Mouse (Mus musculus) myocyte (in vitro differentiated cells): ENCODE measurements around the gene Plekhg2. TPM values are rescaled to one million over a fixed set of nuclear protein-coding genes. Genes with fewer than 3 reads are reported as not detected.

ENCODE experiments used
- H3K27me3 ChIP-seq: one replicate; pipeline ENCODE4 v1.6.1; 2011; ENCODE audit not compliant: control insufficient read depth, insufficient read depth, insufficient read length
- H3K36me3 ChIP-seq: one replicate; pipeline ENCODE4 v1.6.1; 2011; ENCODE audit not compliant: control insufficient read depth, insufficient read depth
- H3K4me2 ChIP-seq: one replicate; pipeline ENCODE4 v1.6.1; 2011; ENCODE audit warnings: low read depth, control low read depth
- H3K4me3 ChIP-seq: one replicate; pipeline ENCODE4 v1.5.1; 2011; ENCODE audit warnings: mild to moderate bottlenecking, control low read depth, moderate library complexity
- H3K79me2 ChIP-seq: one replicate; pipeline ENCODE4 v1.6.1; 2011; ENCODE audit not compliant: control insufficient read depth, insufficient read depth
- H3ac ChIP-seq: one replicate; pipeline ENCODE4 v1.6.1; 2011; ENCODE audit not compliant: control insufficient read depth, insufficient read length
- CEBPB ChIP-seq: IDR thresholded peaks from 2 replicates; pipeline ENCODE4 v1.6.1; 2011; ENCODE audit warnings: mild to moderate bottlenecking, moderate library complexity; ENCODE audit not compliant: poor library complexity, insufficient read depth, severe bottlenecking
- E2F4 ChIP-seq: IDR thresholded peaks from one replicate; pipeline ENCODE4 v1.6.1; 2011; ENCODE audit warnings: mild to moderate bottlenecking, control low read depth, moderate library complexity; ENCODE audit not compliant: insufficient read depth
- MAX ChIP-seq: IDR thresholded peaks from one replicate; pipeline ENCODE4 v1.6.1; 2011; ENCODE audit warnings: low read depth, mild to moderate bottlenecking, control low read depth
- MYOD1 ChIP-seq, 3 experiments: IDR thresholded peaks; one replicate each; pipeline ENCODE4 v1.6.1; 2011; ENCODE audit warnings: control low read depth in 2 of 3, low read depth in 2 of 3, mild to moderate bottlenecking in 2 of 3, moderate library complexity in 1 of 3; ENCODE audit not compliant: insufficient read length in 2 of 3, control insufficient read depth in 1 of 3
- MYOG ChIP-seq, 3 experiments: IDR thresholded peaks; one replicate each; pipeline ENCODE4 v1.6.1; 2011; ENCODE audit warnings: control low read depth in 2 of 3, low read depth in 2 of 3, mild to moderate bottlenecking in 2 of 3; ENCODE audit not compliant: insufficient read length in 2 of 3, control insufficient read depth in 1 of 3, insufficient read depth in 1 of 3
- POLR2A ChIP-seq: IDR thresholded peaks from one replicate; pipeline ENCODE4 v1.6.1; 2011; ENCODE audit warnings: low read depth, mild to moderate bottlenecking, control low read depth, moderate library complexity; ENCODE audit not compliant: insufficient read length
- POLR2AphosphoS2 ChIP-seq: IDR thresholded peaks from one replicate; pipeline ENCODE4 v1.6.1; 2011; ENCODE audit warnings: low read depth, control low read depth; ENCODE audit not compliant: insufficient read length
- REST ChIP-seq: IDR thresholded peaks from one replicate; pipeline ENCODE4 v1.6.1; 2011; ENCODE audit warnings: mild to moderate bottlenecking, control low read depth, moderate library complexity; ENCODE audit not compliant: insufficient read depth, insufficient read length
- SRF ChIP-seq: IDR thresholded peaks from one replicate; pipeline ENCODE4 v1.6.1; 2011; ENCODE audit warnings: low read depth; ENCODE audit not compliant: control insufficient read depth, insufficient read length
- TCF12 ChIP-seq: IDR thresholded peaks from one replicate; pipeline ENCODE4 v1.6.1; 2011; ENCODE audit warnings: mild to moderate bottlenecking, control low read depth; ENCODE audit not compliant: poor library complexity, insufficient read depth, severe bottlenecking
- TCF3 ChIP-seq: IDR thresholded peaks from one replicate; pipeline ENCODE4 v1.6.1; 2011; ENCODE audit warnings: low read depth, control low read depth; ENCODE audit not compliant: insufficient read length
- USF1 ChIP-seq: IDR thresholded peaks from one replicate; pipeline ENCODE4 v1.6.1; 2011; ENCODE audit warnings: low read depth, mild to moderate bottlenecking, control low read depth, moderate library complexity
- polyA plus RNA-seq: library from polyadenylated mRNA; unstranded; fragments of >200 nt; fragmentation: generic; extraction: Trizol; gene quantifications from one replicate; pipeline ENCODE4 v1.2.1, GENCODE M21; 2012; ENCODE audit warnings: missing spikeins

Gene Plekhg2
- polyA plus RNA-seq, 1 experiment, result 15.8 TPM

DNA sequence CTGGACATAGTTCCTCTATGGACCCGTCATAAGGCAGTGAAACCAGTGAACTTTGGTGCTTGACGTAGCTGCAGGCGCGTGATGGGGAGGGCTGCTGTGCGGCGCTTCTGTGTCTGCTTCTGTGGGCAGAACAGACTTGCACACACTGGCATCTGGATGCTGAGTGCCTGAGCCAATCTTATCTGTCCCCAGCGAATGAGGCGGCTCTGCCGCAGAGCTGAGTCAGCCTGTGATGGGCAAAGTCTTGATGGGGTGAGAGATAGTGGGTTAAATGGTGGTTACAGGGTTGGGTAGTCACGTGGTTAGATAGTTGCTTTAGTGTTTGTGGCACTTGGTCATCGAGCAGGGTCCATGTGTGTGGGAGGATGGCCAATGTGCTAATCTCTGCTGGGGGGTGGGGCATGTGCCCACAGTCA lies 10.6 kb upstream of the Plekhg2 start:
- Histone ChIP-seq H3K27me3 (no peaks in the 10 kb centered on the region), H3K4me3 (peak overlapping the region; percentile 30), H3K79me2 (peaks cover 5% of the 10 kb centered on the region), H3ac (no peak overlapping the region), H3K4me2 (peak overlapping the region; percentile 92), H3K36me3 (no peaks in the 10 kb centered on the region)
- TF ChIP-seq TCF12 (no peak), POLR2A (peak; percentile 12), USF1 (peak; percentile 75), POLR2AphosphoS2 (peak; percentile 31), MYOG (IDR thresholded peaks at IDR 0.05; ENCODE audit: control insufficient read depth in 1 of 3, insufficient read depth in 1 of 3, insufficient read length in 2 of 3, low read depth in 2 of 3) (peak in 2 of 3 experiments; percentile 27 to 66), E2F4 (no peak), CEBPB (0 out of 2 replicates have a peak, but pooled peaks have one; percentile 8), SRF (no peak), TCF3 (no peak), MAX (no peak), MYOD1 (IDR thresholded peaks at IDR 0.05; ENCODE audit: control insufficient read depth in 1 of 3, insufficient read length in 2 of 3, low read depth in 2 of 3) (peak in 2 of 3 experiments; percentile 1 to 3), REST (no peak)

- Histone ChIP-seq H3K4me2 (peak overlapping the region; percentile 92), H3K27me3 (no peaks in the 10 kb centered on the region), H3ac (peak overlapping the region; percentile 9), H3K4me3 (peak overlapping the region; percentile 30), H3K36me3 (no peaks in the 10 kb centered on the region), H3K79me2 (peaks cover 11% of the 10 kb centered on the region)
- no peak for TF ChIP-seq CEBPB
- no peak for TF ChIP-seq TCF3
- no peak for TF ChIP-seq TCF12
- no peak for TF ChIP-seq USF1
- TF ChIP-seq POLR2A, result peak; percentile 35
- no peak for TF ChIP-seq MAX
- peak; percentile 52 for TF ChIP-seq POLR2AphosphoS2
- TF ChIP-seq REST, result no peak
- no peak for TF ChIP-seq SRF
- peak in 1 of 3 experiments; percentile 55 for TF ChIP-seq MYOD1 (IDR thresholded peaks at IDR 0.05; ENCODE audit: control insufficient read depth in 1 of 3, insufficient read length in 2 of 3, low read depth in 2 of 3)
- TF ChIP-seq MYOG (IDR thresholded peaks at IDR 0.05; ENCODE audit: control insufficient read depth in 1 of 3, insufficient read depth in 1 of 3, insufficient read length in 2 of 3, low read depth in 2 of 3), result peak in 1 of 3 experiments; percentile 38
- no peak for TF ChIP-seq E2F4
Measured at GRCm38 (mm10) chr7:28382347-28382951, 10.1 kb upstream of the Plekhg2 start.

DNA sequence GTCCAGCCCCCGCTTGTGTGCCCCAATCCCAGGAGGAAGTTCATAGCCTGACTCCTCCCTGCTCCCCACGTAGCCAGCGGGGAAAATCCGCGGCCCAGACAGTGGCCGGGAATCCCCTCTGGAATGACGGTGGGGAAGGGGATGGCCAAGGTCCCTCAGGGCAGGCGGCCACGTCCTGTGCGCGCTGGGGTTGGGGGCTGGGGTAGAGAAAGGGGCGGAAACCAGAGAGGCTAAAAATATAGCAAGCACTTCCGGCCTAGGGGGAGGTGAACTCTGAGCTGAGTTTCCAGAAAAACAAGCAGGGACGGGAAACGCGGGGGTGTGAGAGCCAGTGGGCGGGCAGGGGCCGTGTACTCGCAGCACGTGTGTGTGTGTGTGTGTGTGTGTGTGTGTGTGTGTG lies 9.5 kb upstream of the Plekhg2 start:
- TF ChIP-seq CEBPB (no peak), POLR2A (peak; percentile 47), MYOD1 (IDR thresholded peaks at IDR 0.05; ENCODE audit: control insufficient read depth in 1 of 3, insufficient read length in 2 of 3, low read depth in 2 of 3) (no peak), E2F4 (no peak), MYOG (IDR thresholded peaks at IDR 0.05; ENCODE audit: control insufficient read depth in 1 of 3, insufficient read depth in 1 of 3, insufficient read length in 2 of 3, low read depth in 2 of 3) (no peak)

DNA sequence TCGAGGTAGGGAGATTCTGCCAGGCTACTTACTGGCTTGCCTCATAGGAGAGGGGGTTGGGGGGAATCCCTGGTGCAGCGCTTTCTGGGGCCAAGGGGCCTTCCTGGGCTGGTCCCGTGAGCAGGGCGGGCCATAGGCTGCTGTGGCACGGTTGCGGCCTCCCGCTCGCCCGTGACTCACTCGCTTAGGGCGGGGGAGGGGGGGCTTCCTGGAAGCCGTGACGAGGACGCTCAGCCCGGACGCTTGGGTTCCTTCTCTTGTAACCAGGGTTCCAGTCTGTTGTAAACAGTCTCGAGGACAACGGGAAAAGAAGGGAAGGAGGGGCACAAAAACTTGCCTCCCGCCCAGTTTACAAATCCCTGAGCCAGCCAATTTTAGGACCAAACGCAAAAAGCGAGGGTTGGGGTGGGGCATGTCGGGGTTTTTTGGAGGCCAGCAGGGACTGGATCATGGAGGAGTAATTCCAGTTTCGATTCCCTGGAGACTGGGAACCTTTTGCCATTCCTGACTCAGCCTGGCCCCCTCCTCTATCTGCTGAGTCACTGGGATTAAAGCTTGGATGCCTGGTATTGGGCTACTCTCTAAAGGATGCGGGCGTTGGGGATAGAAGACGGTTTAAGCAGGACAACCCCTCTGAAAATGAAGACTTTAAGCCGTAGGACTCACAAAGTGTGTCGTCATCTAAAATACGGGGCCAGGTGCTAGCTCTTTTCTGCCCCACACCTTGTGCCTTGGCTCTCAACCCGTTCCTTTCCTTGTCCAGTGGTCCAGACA lies 8.8 kb upstream of the Plekhg2 start:
- no peak for TF ChIP-seq MYOD1 (IDR thresholded peaks at IDR 0.05; ENCODE audit: control insufficient read depth in 1 of 3, insufficient read length in 2 of 3, low read depth in 2 of 3)
- TF ChIP-seq POLR2AphosphoS2, result no peak
- peak; percentile 6 for TF ChIP-seq POLR2A
- TF ChIP-seq MYOG (IDR thresholded peaks at IDR 0.05; ENCODE audit: control insufficient read depth in 1 of 3, insufficient read depth in 1 of 3, insufficient read length in 2 of 3, low read depth in 2 of 3), result peak in 1 of 3 experiments; percentile 38
- peak overlapping the region; percentile 30 for H3K4me3 ChIP-seq
- H3K27me3 ChIP-seq, result no peaks in the 10 kb centered on the region
- peaks cover 23% of the 10 kb centered on the region for H3K79me2 ChIP-seq
- H3ac ChIP-seq, result peak overlapping the region; percentile 9
- H3K4me2 ChIP-seq, result peak overlapping the region; percentile 92
- H3K36me3 ChIP-seq, result no peaks in the 10 kb centered on the region

More for the DNA sequence above, 9.5 kb upstream of the Plekhg2 start:
- peaks cover 16% of the 10 kb centered on the region for H3K79me2 ChIP-seq
- H3K36me3 ChIP-seq, result no peaks in the 10 kb centered on the region
- peak overlapping the region; percentile 9 for H3ac ChIP-seq
- peak overlapping the region; percentile 30 for H3K4me3 ChIP-seq
- H3K4me2 ChIP-seq, result peak overlapping the region; percentile 92
- no peaks in the 10 kb centered on the region for H3K27me3 ChIP-seq
